Mouse (Mus musculus) heart, postnatal 0 days (tissue): Measurements from ENCODE around the gene Lhfp. TPM values are rescaled to one million over a fixed set of nuclear protein-coding genes. Genes with fewer than 3 reads are reported as not detected.
A peak's percentile ranks its signal among the peaks of the same experiment; 100 is the strongest.
"Not testable (repeated sequence)": the region's sequence is repeated elsewhere in the genome, so short reads cannot be mapped to it uniquely, and the experiment has no call there.

Source experiments
- ATAC-seq: fragments of 200-750 bp; cut with Nextera tagmentation; 2 replicates; pipeline ENCODE4 v1.8.0; 2017; ENCODE audit warnings: low read depth, moderate number of reproducible peaks, moderate library complexity; ENCODE audit not compliant: insufficient read depth
- DNase-seq: peaks from one replicate; pipeline ENCODE4 v3.0.0-alpha.2; 2016; ENCODE audit warnings: low spot score
- H3K27ac ChIP-seq: fragments of 300-500 bp; sonication (generic); 2 replicates; pipeline ENCODE4 v1.5.1; 2014; ENCODE audit warnings: low read depth, mild to moderate bottlenecking
- H3K27me3 ChIP-seq: fragments of 300-500 bp; sonication (generic); 2 replicates; pipeline ENCODE4 v1.6.1; 2014; ENCODE audit warnings: low read length, mixed read lengths; ENCODE audit not compliant: control insufficient read depth, insufficient read depth
- H3K36me3 ChIP-seq: fragments of 300-500 bp; sonication (generic); replicated peaks from 2 replicates; pipeline ENCODE4 v1.6.1; 2014; ENCODE audit warnings: low read length, mixed read lengths; ENCODE audit not compliant: control insufficient read depth, insufficient read depth
- H3K4me1 ChIP-seq: fragments of 300-500 bp; sonication (generic); 2 replicates; pipeline ENCODE4 v1.6.1; 2014; ENCODE audit warnings: antibody characterized with exemption; ENCODE audit not compliant: control insufficient read depth, insufficient read depth
- H3K4me2 ChIP-seq: fragments of 300-500 bp; sonication (generic); 2 replicates; pipeline ENCODE4 v1.6.1; 2014; ENCODE audit warnings: low read depth, mild to moderate bottlenecking, low read length, moderate library complexity
- H3K4me3 ChIP-seq: fragments of 300-500 bp; sonication (generic); 2 replicates; pipeline ENCODE4 v1.5.1; 2014; ENCODE audit warnings: low read depth, low read length
- H3K9ac ChIP-seq: fragments of 300-500 bp; sonication (generic); replicated peaks from 2 replicates; pipeline ENCODE4 v1.6.1; 2014; ENCODE audit warnings: low read depth, low read length, mixed read lengths
- H3K9me3 ChIP-seq: fragments of 300-500 bp; sonication (generic); replicated peaks from 2 replicates; pipeline ENCODE4 v1.6.1; 2016; ENCODE audit warnings: low read length; ENCODE audit not compliant: control insufficient read depth
- CTCF ChIP-seq: IDR thresholded peaks from 2 replicates; pipeline ENCODE4 v1.5.1; 2016; ENCODE audit warnings: antibody characterized with exemption, control low read depth, low read depth
- EP300 ChIP-seq: IDR thresholded peaks from 2 replicates; pipeline ENCODE4 v1.6.1; 2016; ENCODE audit warnings: antibody characterized with exemption, low read depth
- WGBS: fragments of 180-500 bp; shearing (Covaris S2); extraction: QIAGEN DNeasy Blood & Tissue Kit; methylation state at CpG from one replicate; pipeline ENCODE4 v1.1.7; 2014; 5-methylcytosine and 5-hydroxymethylcytosine counted together
- polyA plus RNA-seq: library from polyadenylated mRNA; unstranded; fragments of >200 nt; fragmentation: Nextera tagmentation; extraction: Ambion mirVana; gene quantifications from 2 replicates; pipeline ENCODE4 v1.2.1, GENCODE M21; 2015
- total RNA-seq: library from RNA; depleted of rRNA; stranded (reverse); fragments of >200 nt; gene quantifications from 2 replicates; pipeline ENCODE4 v1.2.3, GENCODE M21; 2014; ENCODE audit warnings: low replicate concordance

Lhfp gene
- total and polyA plus RNA-seq, 2 experiments from 2014 or later: 78.0 to 87.2 TPM

DNA sequence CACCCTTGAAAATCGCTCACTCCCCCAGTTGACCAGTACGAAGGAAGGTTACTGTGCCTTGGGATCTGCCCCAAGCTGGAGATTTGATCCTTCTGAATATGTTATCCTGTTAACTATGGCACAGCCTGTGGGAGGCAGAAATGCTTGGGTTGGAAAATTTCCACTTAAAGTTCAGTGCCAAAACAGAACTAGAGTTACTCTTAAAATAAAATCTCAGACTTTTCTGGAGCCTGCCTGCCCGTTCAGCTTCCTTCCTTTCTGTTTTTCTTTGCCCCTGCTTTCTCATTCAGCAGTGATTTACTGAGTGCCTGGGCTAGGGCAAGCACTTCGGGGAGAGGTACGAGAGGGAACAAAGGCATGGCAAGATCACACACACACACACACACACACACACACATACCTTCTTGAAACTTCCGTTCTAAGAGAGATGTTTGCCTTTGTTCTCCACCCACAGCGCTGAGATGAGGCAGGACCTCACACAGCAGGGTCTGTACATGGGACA, 217.4 kb downstream of the Lhfp start:
- H3K36me3 ChIP-seq: peaks cover 9% of the 10 kb centered on the region
- no peak overlapping the region for H3K4me3 ChIP-seq
- TF ChIP-seq EP300 (no peak), CTCF (no peak)
- H3K9me3 ChIP-seq: no peaks in the 10 kb centered on the region
- DNase-seq: no peak
- no peak overlapping the region for H3K9ac ChIP-seq
- no peaks in the 10 kb centered on the region for H3K27me3 ChIP-seq
- 41% methylated on average over 7 of the region's 7 CpGs for WGBS
- no peak overlapping the region for H3K4me2 ChIP-seq
- peak overlapping the region; percentile 11; the same call in 1 of the 2 replicates for H3K27ac ChIP-seq
- peaks cover 4% of the 10 kb centered on the region for H3K4me1 ChIP-seq
- 0 out of 2 replicates have a peak, but pooled peaks have one; percentile 8 for ATAC-seq

DNA sequence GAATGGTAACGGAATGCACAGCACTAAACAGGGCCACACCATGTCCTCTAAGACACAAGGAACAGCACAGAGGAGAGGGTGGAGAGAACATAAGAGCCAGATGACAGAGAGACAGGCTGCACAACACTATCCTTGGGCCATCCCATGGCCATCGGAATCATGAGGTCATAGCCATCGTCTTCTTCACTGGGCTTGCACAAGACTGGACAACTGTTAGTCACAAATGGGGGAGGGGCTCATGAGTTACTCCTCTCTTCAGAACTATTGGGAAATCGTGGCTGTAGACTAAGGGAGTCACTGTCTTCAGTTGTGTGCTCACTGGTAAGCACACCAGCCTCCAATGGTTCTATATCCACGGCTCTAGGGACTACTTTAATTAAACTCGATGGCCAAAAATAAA, 224.8 kb downstream of the Lhfp start:
- no peaks in the 10 kb centered on the region for H3K4me1 ChIP-seq
- no peak overlapping the region for H3K4me2 ChIP-seq
- H3K9me3 ChIP-seq: no peaks in the 10 kb centered on the region
- no peaks in the 10 kb centered on the region for H3K27me3 ChIP-seq
- no peak overlapping the region for H3K4me3 ChIP-seq
- H3K27ac ChIP-seq: no peak overlapping the region
- ATAC-seq (no peak), DNase-seq (no peak)
- TF ChIP-seq CTCF (no peak), EP300 (no peak)
- peaks cover 6% of the 10 kb centered on the region for H3K36me3 ChIP-seq
- H3K9ac ChIP-seq: no peak overlapping the region
- 84% methylated on average over 6 of the region's 6 CpGs for WGBS

DNA sequence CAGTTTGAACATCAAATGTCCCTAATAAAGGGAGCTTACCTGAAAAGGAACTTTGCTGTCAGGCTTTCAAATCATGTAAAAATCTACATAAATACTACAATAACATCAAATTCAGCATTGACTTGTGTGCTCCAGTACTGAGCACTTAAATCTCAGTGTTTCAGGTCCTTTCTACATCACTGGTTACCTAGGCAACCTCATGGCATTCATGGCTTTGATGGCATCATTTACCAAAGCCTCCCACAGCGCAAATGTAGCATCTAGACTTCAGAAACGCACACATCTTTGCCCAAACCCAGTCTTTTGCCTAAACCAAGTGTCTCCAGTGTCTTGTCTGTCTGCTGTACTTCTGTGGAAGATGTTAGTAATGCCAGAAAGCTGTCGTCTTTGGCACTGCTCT, 225.7 kb downstream of the Lhfp start:
- DNase-seq (no peak), ATAC-seq (no peak)
- H3K36me3 ChIP-seq: 0 out of 2 replicates have a peak, but pooled peaks cover 3% of the 10 kb centered on the region
- no peaks in the 10 kb centered on the region for H3K4me1 ChIP-seq
- no peak overlapping the region for H3K27ac ChIP-seq
- 79% methylated on average over 3 of the region's 3 CpGs for WGBS
- H3K4me2 ChIP-seq: no peak overlapping the region
- H3K4me3 ChIP-seq: no peak overlapping the region
- TF ChIP-seq CTCF: no peak
- no peak for TF ChIP-seq EP300
- H3K9ac ChIP-seq: no peak overlapping the region
- no peaks in the 10 kb centered on the region for H3K9me3 ChIP-seq
- no peaks in the 10 kb centered on the region for H3K27me3 ChIP-seq

- WGBS: 89% methylated on average over 3 of the region's 3 CpGs
These were observed 231.9 kb downstream of the Lhfp start for GRCm38 (mm10) chr3:53273220-53273619.

DNA sequence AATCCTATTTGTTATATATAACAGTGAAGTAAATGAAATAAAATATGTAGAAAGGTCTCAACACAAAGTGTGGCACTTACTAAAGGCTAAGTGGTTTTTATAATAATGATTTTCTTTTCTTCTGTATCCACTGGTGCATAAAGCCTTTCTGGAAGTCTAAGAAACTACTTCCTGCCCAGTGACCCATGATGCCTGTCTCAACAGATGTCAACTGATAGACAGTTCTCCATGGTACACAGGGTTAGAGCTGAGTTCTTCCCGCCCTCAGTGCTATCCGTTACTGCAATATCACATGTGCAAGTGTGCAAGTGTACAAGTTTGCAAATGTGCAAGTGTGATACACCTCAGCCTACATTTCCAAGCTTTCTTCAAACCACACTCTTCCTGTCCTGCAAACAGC, 236.7 kb downstream of the Lhfp start:
- H3K4me3 ChIP-seq: no peak overlapping the region
- no peaks in the 10 kb centered on the region for H3K36me3 ChIP-seq
- no peak for ATAC-seq
- no peak for DNase-seq
- TF ChIP-seq EP300 (no peak), CTCF (no peak)
- no peaks in the 10 kb centered on the region for H3K9me3 ChIP-seq
- no peaks in the 10 kb centered on the region for H3K4me1 ChIP-seq
- H3K9ac ChIP-seq: no peak overlapping the region
- H3K27me3 ChIP-seq: no peaks in the 10 kb centered on the region
- 88% methylated on average over 2 of the region's 2 CpGs for WGBS
- H3K27ac ChIP-seq: no peak overlapping the region
- no peak overlapping the region for H3K4me2 ChIP-seq

More at GRCm38 (mm10) chr3:53273220-53273619, 231.9 kb downstream of the Lhfp start:
- H3K4me3 ChIP-seq: no peak overlapping the region
- no peak overlapping the region for H3K9ac ChIP-seq
- H3K27me3 ChIP-seq: no peaks in the 10 kb centered on the region
- DNase-seq (no peak), ATAC-seq (no peak)
- no peak overlapping the region for H3K27ac ChIP-seq
- H3K4me2 ChIP-seq: no peak overlapping the region
- TF ChIP-seq EP300 (no peak), CTCF (no peak)
- H3K4me1 ChIP-seq: no peaks in the 10 kb centered on the region
- H3K36me3 ChIP-seq: no peaks in the 10 kb centered on the region
- no peaks in the 10 kb centered on the region for H3K9me3 ChIP-seq

DNA sequence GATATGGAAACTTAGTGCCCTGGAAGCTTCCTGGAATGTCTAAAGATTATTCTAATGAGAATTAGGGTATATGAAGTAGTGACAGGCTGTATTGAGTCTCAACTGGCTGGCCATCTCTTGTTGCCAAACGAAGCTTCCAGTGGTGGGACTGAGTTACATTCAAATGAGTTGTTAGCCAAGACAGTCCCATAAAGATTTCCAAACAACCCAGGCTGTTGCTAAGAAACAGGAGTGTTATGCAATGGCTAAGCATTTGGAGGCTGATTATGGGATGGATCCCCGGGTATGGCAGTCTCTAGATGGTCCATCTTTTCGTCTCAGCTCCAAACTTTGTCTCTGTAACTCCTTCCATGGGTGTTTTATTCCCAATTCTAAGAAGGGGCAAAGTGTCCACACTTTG, 240.7 kb downstream of the Lhfp start:
- H3K9me3 ChIP-seq, H3K27me3 ChIP-seq, DNase-seq, H3K9ac ChIP-seq, H3K36me3 ChIP-seq, H3K4me3 ChIP-seq, ATAC-seq, H3K4me1 ChIP-seq, H3K4me2 ChIP-seq, H3K27ac ChIP-seq: not testable (repeated sequence)
- 70% methylated on average over 3 of the region's 3 CpGs for WGBS
